Mouse (Mus musculus) adrenal gland, postnatal 14 days (tissue): ENCODE data around the gene Mxd4. TPM values are rescaled to one million over a fixed set of nuclear protein-coding genes. Genes with fewer than 3 reads are reported as not detected.

ENCODE experiments used
- DNase-seq: peaks from one replicate; pipeline ENCODE4 v3.0.0; 2021; ENCODE audit warnings: mixed read lengths
- long read RNA-seq, 2 experiments: library from polyadenylated mRNA; stranded (forward); transcript quantifications; one replicate each; pipeline ENCODE4 v2.0.0; 2021
- total RNA-seq: library from RNA; stranded (reverse); gene quantifications from 2 replicates; pipeline ENCODE4 v1.2.3, GENCODE M21; 2021

Gene Mxd4
- 145 and 158 TPM in 2 replicates for total RNA-seq
- long read RNA-seq, experiment 1, transcript Mxd4-201 (6 exons, 3,872 nt), result major isoform, 24 of 90 reads
- long read RNA-seq, experiment 1, partial matches to known transcripts, result 9 of 90 reads
- long read RNA-seq, experiment 1, other reads (novel, unspliced or antisense), result 57 of 90 reads
- long read RNA-seq, experiment 2, transcript Mxd4-201 (6 exons, 3,872 nt), result major isoform, 20 of 88 reads
- long read RNA-seq, experiment 2, partial matches to known transcripts, result 5 of 88 reads
- long read RNA-seq, experiment 2, other reads (novel, unspliced or antisense), result 63 of 88 reads

DNA sequence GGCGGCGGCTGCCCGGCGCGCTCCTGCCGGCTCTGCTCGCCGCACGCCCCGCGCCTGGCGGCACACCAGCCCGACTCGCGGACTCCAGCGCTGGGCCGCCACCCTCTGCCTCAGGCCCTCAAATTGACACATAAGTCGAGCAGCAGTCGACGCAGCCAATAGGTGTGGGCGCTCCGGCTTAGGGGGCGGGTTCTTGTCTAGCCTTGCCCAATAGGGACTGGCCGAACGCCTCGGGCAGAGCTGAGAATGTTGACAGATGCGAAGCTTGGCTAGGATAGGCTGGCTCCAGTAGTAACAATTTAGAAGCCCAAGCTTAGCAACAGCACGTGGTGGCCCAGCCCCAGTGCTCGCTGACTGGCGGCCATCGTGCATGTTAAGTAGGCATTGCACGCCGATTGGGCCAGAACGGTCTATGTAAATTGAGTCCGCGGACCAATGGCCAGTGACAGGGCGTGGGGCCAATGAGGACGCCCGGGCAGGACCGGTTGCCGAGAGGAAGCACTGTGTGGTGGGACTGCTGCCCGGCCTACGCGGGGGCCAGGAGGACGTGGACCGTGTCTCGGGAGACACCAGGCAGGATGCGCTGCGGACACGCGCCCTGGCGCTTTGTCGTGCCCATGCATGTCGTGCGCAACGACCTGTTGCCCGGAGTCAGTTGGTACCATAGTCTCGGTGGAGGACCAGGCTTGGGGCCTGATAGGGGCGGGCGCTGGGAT, at the start of gene Mxd4:
Mxd4 (minus strand) TSS at position 120 of the 716 bp plus-strand sequence.
- peak; percentile 99 for DNase-seq

GRCm38 (mm10) chr5:34235898-34236420, 48.4 kb upstream of the Mxd4 start:
- DNase-seq, result peak; percentile 83

- DNase-seq, result no peak
Observed at GRCm38 (mm10) chr5:34235056-34235455, 47.5 kb upstream of the Mxd4 start.

DNA sequence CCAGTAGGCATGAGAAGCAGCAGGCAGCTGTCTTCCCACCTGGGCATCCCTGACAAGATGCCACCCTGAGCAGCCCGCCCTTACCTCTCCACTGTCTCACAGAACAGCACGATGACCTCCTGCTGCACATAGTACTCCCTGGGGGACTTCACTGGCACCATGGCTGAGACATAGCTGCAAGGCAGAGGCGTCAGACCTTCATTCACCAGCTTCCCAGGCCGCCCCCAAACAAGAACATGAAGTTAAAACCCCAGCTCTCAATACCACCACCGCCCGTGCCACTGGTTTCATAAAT, 45.6 kb upstream of the Mxd4 start:
- no peak for DNase-seq

GRCm38 (mm10) chr5:34232481-34233220, 45.1 kb upstream of the Mxd4 start:
- DNase-seq, result no peak

DNA sequence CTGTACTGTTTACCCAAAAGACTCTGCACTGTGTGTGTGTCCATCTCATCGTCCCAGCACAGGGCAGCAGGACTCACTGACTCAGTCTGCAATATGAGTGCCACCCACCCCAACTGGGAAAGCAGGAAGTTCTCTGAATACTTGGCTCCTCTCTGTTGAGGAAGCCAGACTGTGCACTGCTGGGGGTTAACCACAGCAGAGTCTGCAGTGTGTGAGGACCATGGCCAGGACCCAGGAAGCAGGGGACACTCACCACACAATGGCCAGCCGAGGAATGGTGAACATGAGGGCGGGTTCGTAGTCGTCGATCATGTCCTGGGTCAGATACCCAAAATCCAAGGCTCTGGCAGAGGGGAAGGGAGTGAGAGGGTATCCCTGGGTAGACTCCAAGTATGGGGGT, 44.4 kb upstream of the Mxd4 start:
- no peak for DNase-seq

GRCm38 (mm10) chr5:34230599-34231485, 43.3 kb upstream of the Mxd4 start:
- DNase-seq, result no peak

DNA sequence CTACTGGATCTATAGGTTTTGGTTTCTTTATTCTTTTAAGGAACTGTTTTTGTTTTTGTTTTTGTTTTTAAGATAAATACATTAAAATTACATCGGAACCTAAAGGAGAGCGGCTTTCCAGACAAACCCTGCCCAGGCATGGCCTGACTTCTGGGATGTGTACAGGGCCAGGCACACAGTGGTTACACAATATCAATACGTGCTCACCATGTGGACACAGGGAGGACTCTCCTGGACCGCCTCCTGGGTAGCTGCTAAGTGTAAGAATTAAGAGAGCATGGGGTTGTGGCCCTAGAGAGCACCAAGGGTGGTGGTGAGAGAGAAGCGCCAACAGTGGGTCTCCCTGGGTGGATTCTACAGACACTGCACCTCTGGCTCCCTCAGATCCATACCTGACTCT, 42.0 kb upstream of the Mxd4 start:
- no peak for DNase-seq

- peak; percentile 29 for DNase-seq
Observed at GRCm38 (mm10) chr5:34225516-34225915, 38.0 kb upstream of the Mxd4 start.

DNA sequence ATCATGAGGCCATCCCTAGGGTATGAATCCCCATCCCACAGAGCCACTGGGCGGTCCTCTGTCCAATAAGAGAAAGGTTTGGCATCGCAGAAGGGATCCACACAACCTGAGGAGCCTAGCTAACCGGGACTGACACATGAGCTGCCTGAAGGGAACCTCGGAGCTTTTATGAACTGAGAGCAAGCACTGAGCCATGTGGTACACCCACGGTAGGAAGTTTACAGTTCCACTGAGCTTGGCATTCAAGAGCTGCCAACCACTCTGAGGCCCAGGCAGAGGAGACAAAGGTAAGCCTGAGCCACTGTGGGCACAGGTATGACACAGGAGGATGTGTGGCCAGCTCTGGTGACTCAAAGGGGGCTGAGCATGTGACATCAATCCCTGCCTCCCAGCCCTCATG, 37.0 kb upstream of the Mxd4 start:
- DNase-seq, result no peak

DNA sequence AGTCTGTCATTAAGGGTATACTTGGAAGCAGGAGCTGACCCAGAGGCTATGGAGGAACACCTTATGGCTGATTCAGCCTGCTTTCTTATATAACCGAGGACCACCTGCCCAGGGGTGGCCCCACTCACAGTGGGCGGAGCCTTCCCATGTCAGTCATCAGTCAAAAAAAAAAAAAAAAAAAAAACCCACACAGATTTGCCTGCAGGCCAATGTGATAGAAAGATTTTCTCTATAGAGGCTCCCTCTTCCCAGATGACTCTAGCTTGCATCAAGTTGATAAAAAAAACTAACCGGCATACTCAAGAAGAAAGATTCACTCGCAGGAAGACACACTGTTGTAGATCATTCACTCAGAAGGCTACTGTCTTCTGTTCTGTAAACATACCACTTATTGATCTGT, 32.5 kb upstream of the Mxd4 start:
- no peak for DNase-seq

- no peak for DNase-seq
Observed at GRCm38 (mm10) chr5:34218672-34219071, 31.2 kb upstream of the Mxd4 start.

GRCm38 (mm10) chr5:34217756-34218155, 30.2 kb upstream of the Mxd4 start:
- no peak for DNase-seq

GRCm38 (mm10) chr5:34216025-34216424, 28.5 kb upstream of the Mxd4 start:
- no peak for DNase-seq

DNA sequence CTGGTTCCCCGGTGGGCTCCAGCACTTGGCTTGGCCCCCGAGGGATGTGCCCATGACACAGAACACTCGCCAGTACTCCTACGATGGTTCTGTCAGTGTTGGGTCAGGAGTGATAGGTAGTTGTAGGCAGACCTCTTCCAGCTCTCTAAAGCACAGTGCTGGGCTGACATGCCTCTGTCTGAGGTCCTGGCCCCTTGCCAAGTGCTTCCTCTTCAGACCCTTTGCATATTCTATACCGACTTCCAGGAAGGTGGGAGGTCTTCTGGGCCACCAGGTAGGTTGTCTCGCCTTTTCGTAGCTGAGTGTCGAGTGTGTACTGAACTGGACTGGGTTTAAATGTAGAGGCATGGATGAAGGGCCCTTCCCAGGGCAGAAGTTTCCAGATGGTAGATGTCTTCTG, 26.1 kb upstream of the Mxd4 start:
- no peak for DNase-seq

DNA sequence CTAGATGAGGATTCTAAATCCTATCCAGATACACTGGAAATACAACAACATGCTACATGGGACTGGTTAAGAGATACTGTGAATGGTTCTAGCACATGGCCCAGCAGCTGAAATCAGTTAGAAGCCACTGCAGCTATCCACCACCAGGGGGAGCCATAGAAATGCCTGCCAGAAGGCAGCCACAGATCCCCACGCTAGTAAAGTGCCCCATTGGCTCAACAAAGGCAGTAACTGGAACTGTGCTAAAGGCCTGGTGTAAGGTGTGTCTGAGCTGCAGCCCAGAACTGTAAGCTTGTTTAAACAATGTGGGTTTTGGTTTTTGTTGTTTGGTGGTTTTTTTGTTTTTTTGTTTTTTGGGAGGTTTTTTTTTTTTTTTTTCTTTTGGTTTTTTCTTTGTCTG, 22.8 kb upstream of the Mxd4 start:
- DNase-seq, result peak; percentile 89

GRCm38 (mm10) chr5:34207503-34207902, 20.0 kb upstream of the Mxd4 start:
- DNase-seq, result peak; percentile 2

GRCm38 (mm10) chr5:34205788-34206187, 18.3 kb upstream of the Mxd4 start:
- DNase-seq, result no peak

DNA sequence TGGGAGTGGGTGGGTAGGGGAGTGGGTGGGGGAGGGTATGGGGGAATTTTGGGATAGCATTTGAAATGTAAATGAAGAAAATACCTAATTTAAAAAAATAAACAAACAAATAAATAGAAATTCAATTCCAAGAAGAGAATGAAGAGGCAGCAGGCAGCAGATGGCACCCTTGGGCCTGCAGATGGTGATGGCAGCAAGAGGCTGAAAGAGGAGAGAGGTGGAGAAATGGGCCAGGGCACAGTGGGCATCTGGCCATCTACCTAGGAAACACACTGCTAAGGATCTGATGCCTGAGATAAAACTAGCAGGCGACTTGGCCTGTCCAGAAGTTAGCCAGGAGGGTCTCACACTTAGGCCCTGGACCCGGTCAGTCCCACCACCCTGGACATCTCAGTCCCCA, 17.4 kb upstream of the Mxd4 start:
- no peak for DNase-seq

DNA sequence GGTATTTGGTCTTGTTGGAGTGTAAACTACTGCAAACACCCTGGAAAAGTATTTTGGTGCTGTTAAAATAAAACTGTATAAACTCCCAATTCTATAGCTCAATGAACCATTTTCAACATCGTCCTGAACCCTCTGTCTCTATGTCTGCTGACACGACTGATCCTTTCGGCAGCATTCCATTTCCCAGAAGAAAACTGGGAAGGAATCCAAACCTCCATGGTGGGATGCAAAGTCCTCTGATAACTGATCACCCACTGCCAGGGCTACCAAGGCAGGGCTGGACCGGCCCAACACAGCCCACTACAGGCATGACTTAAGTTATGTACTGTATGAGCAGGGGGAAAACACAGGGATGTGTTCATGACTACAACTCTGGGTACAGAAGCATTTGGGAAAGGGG, 14.5 kb upstream of the Mxd4 start:
- no peak for DNase-seq

GRCm38 (mm10) chr5:34201396-34201795, 13.9 kb upstream of the Mxd4 start:
- DNase-seq, result peak; percentile 70

DNA sequence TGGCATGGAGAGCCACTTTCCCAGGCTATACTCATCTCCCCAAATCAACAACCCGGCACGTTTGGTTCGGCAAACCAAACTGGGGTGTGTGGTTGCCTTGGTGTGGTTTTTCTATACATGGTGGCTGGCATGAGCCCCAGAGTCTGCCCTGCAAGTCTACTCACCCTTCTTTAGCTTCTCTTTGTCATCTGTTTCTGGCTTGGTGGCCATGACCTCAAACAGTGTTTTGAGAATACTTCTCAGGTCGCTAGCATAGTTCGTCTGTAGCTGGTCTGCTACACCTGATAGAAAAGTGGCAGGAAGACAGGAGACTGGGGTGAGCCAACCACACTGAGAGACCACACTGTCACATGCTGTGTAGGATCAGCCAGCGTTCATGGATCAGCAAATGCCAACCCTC, 11.1 kb upstream of the Mxd4 start:
- DNase-seq, result no peak
